Mouse (Mus musculus): ENCODE measurements at regions not wholly inside any gene's neighbourhood (a gene's known extent, or its start where the extent isn't known, plus 50 kb on each side); places are given as distances from the start of the nearest gene placed in this dataset.

DNA sequence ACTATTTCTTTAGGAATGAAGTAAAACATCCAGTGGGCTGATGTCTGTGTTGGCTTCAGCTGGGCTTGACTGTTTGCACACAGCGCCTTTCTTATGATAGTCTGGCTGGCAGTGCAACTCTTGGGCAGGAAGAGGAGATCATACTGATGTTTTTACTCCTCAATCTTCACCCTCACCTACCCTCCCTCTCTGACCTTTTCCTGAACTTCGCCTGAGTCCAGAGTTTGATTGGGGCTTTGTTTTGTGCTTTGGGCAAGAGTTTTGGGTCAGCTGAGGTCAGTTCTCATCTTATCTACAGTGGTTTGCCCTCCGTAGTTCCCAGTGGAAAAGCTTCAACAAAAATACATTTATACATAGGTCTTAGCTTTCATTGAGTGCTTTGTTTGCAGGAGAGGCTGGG, 118.1 kb upstream of the Dpt start:
- H3K4me1 ChIP-seq (ENCODE audit: control insufficient read depth, insufficient read depth, low read length), result no peaks in the 10 kb centered on the region
- no peak overlapping the region for H3K9ac ChIP-seq (ENCODE audit: low read depth, poor library complexity, severe bottlenecking)
- no peaks in the 10 kb centered on the region for H3K27me3 ChIP-seq (ENCODE audit: control insufficient read depth, insufficient read depth, low read length, poor library complexity, severe bottlenecking)
- no peak for TF ChIP-seq EP300 (IDR thresholded peaks at IDR 0.05; ENCODE audit: insufficient read depth, low read depth, low read length)
- TF ChIP-seq CTCF (IDR thresholded peaks at IDR 0.05; ENCODE audit: low read depth, low read length), result no peak
- TF ChIP-seq POLR2A (IDR thresholded peaks at IDR 0.05; ENCODE audit: insufficient read depth, low read length), result no peak
- H3K27ac ChIP-seq (ENCODE audit: insufficient read depth, low read length), result no peak overlapping the region
- no peaks in the 10 kb centered on the region for H3K9me3 ChIP-seq (replicated peaks; ENCODE audit: control insufficient read depth, insufficient read depth, low read length, poor library complexity, severe bottlenecking)
- no peak overlapping the region for H3K4me3 ChIP-seq (ENCODE audit: low read depth, low read length)
- no peaks in the 10 kb centered on the region for H3K36me3 ChIP-seq (ENCODE audit: control insufficient read depth, insufficient read depth, low read length, poor library complexity, severe bottlenecking)

DNA sequence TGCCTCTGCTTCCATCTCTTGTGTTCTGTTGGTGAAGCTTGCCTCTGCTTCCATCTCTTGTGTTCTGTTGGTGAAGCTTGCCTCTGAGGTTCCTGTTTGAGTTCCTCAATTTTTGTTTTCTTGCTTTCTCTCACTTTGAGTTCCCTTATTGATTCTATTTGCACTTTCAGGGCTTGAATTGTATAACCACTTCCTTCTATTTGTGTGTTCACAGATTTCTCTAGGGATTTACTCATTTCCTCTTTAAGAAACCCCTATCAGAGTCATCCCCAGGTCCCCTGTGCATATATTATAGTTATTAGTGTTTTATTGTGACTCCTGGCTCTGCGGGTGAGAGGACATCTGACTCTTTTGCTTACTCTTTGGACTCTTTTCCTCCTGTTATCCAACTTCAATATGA, 144.2 kb upstream of the Dpt start:
- no peaks in the 10 kb centered on the region for H3K4me1 ChIP-seq (ENCODE audit: control insufficient read depth, insufficient read depth, low read length)

GRCm38 (mm10) chr1:164637901-164638462, 158.5 kb upstream of the Dpt start:
- Histone ChIP-seq H3K4me3 (ENCODE audit: low read depth, low read length) (no peak overlapping the region), H3K9me3 (replicated peaks; ENCODE audit: control insufficient read depth, insufficient read depth, low read length, poor library complexity, severe bottlenecking) (no peaks in the 10 kb centered on the region), H3K9ac (ENCODE audit: low read depth, poor library complexity, severe bottlenecking) (no peak overlapping the region), H3K27ac (ENCODE audit: insufficient read depth, low read length) (no peak overlapping the region), H3K4me1 (ENCODE audit: control insufficient read depth, insufficient read depth, low read length) (no peaks in the 10 kb centered on the region), H3K27me3 (ENCODE audit: control insufficient read depth, insufficient read depth, low read length, poor library complexity, severe bottlenecking) (no peaks in the 10 kb centered on the region), H3K36me3 (ENCODE audit: control insufficient read depth, insufficient read depth, low read length, poor library complexity, severe bottlenecking) (no peaks in the 10 kb centered on the region)
- TF ChIP-seq POLR2A (IDR thresholded peaks at IDR 0.05; ENCODE audit: insufficient read depth, low read length) (no peak), CTCF (IDR thresholded peaks at IDR 0.05; ENCODE audit: low read depth, low read length) (no peak), EP300 (IDR thresholded peaks at IDR 0.05; ENCODE audit: insufficient read depth, low read depth, low read length) (no peak)

More for the DNA sequence above, 144.2 kb upstream of the Dpt start:
- Histone ChIP-seq H3K27ac (ENCODE audit: insufficient read depth, low read length) (no peak overlapping the region), H3K4me3 (ENCODE audit: low read depth, low read length) (no peak overlapping the region), H3K36me3 (ENCODE audit: control insufficient read depth, insufficient read depth, low read length, poor library complexity, severe bottlenecking) (no peaks in the 10 kb centered on the region), H3K27me3 (ENCODE audit: control insufficient read depth, insufficient read depth, low read length, poor library complexity, severe bottlenecking) (no peaks in the 10 kb centered on the region), H3K9ac (ENCODE audit: low read depth, poor library complexity, severe bottlenecking) (no peak overlapping the region), H3K9me3 (replicated peaks; ENCODE audit: control insufficient read depth, insufficient read depth, low read length, poor library complexity, severe bottlenecking) (no peaks in the 10 kb centered on the region)
- TF ChIP-seq CTCF (IDR thresholded peaks at IDR 0.05; ENCODE audit: low read depth, low read length) (no peak), POLR2A (IDR thresholded peaks at IDR 0.05; ENCODE audit: insufficient read depth, low read length) (no peak), EP300 (IDR thresholded peaks at IDR 0.05; ENCODE audit: insufficient read depth, low read depth, low read length) (no peak)

DNA sequence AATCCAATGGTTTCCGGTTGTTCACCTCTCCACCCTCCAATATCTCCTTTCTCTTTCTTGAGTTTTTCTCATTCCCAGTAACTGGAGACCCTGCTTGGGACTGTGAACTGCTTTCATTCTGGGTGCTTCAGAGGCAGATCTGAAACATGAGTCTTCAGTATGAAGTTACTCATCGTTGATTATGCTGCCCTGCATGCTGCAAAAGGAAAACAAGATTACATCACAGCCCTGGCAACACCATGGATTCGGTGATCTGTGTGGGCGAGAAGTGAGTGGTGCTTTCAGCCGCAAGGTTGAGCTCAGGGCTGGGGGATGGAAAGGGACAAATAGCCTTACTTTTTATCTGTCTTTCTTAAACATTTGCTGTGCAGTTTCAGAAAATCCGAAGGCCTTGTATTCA, 164.8 kb upstream of the Dpt start:
- Histone ChIP-seq H3K4me1 (ENCODE audit: control insufficient read depth, insufficient read depth, low read length) (no peaks in the 10 kb centered on the region), H3K9me3 (replicated peaks; ENCODE audit: control insufficient read depth, insufficient read depth, low read length, poor library complexity, severe bottlenecking) (no peaks in the 10 kb centered on the region), H3K9ac (ENCODE audit: low read depth, poor library complexity, severe bottlenecking) (no peak overlapping the region), H3K4me3 (ENCODE audit: low read depth, low read length) (no peak overlapping the region), H3K36me3 (ENCODE audit: control insufficient read depth, insufficient read depth, low read length, poor library complexity, severe bottlenecking) (no peaks in the 10 kb centered on the region), H3K27me3 (ENCODE audit: control insufficient read depth, insufficient read depth, low read length, poor library complexity, severe bottlenecking) (no peaks in the 10 kb centered on the region), H3K27ac (ENCODE audit: insufficient read depth, low read length) (no peak overlapping the region)
- TF ChIP-seq POLR2A (IDR thresholded peaks at IDR 0.05; ENCODE audit: insufficient read depth, low read length) (no peak), EP300 (IDR thresholded peaks at IDR 0.05; ENCODE audit: insufficient read depth, low read depth, low read length) (no peak), CTCF (IDR thresholded peaks at IDR 0.05; ENCODE audit: low read depth, low read length) (no peak)

DNA sequence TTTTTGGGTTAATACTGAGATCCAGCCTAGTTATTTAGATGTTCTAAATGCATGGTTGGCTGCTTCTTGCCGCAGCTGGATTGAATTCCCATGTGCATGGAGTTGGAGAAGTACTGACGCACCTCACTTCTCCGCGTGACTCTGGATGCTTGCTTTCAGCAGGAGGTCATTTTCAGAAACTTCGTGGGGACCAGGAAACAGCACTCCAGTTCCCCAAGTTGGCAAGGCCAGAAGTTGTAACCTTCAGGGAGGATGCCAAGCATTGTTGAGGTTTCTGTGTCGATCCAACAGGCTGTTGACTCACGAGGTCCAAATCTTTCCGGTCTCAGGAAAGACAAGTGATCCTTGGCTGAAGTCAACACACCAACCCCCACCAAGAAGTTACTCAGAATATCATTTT, 167.6 kb upstream of the Dpt start:
- TF ChIP-seq POLR2A (IDR thresholded peaks at IDR 0.05; ENCODE audit: insufficient read depth, low read length) (no peak), EP300 (IDR thresholded peaks at IDR 0.05; ENCODE audit: insufficient read depth, low read depth, low read length) (no peak), CTCF (IDR thresholded peaks at IDR 0.05; ENCODE audit: low read depth, low read length) (no peak)
- no peak overlapping the region for H3K9ac ChIP-seq (ENCODE audit: low read depth, poor library complexity, severe bottlenecking)

DNA sequence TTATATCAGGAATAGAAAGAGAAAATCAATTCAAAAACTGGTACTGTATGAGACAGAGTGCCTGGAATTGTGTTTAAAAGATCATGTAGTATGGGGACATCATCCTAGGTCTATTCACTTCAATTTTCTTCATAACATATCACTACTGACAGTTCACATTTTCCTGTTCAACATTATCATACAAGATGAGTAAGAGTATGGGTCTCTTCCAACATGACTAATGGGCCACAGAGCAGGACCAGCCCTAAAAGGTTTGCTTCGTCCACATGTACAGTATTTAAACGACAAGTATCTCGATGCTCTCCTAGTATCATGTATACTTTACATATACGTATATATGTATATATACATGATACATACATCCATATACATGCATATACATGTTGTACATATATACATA, 164.8 kb upstream of the Atp1b1 start:
- Histone ChIP-seq H3K27ac (ENCODE audit: insufficient read depth, low read length) (no peak overlapping the region), H3K4me1 (ENCODE audit: control insufficient read depth, insufficient read depth, low read length) (no peaks in the 10 kb centered on the region), H3K36me3 (ENCODE audit: control insufficient read depth, insufficient read depth, low read length, poor library complexity, severe bottlenecking) (no peaks in the 10 kb centered on the region), H3K27me3 (ENCODE audit: control insufficient read depth, insufficient read depth, low read length, poor library complexity, severe bottlenecking) (no peaks in the 10 kb centered on the region), H3K9me3 (replicated peaks; ENCODE audit: control insufficient read depth, insufficient read depth, low read length, poor library complexity, severe bottlenecking) (no peaks in the 10 kb centered on the region), H3K4me3 (ENCODE audit: low read depth, low read length) (no peak overlapping the region), H3K9ac (ENCODE audit: low read depth, poor library complexity, severe bottlenecking) (no peak overlapping the region)
- TF ChIP-seq EP300 (IDR thresholded peaks at IDR 0.05; ENCODE audit: insufficient read depth, low read depth, low read length) (no peak), CTCF (IDR thresholded peaks at IDR 0.05; ENCODE audit: low read depth, low read length) (no peak), POLR2A (IDR thresholded peaks at IDR 0.05; ENCODE audit: insufficient read depth, low read length) (no peak)

More for the DNA sequence above, 167.6 kb upstream of the Dpt start:
- Histone ChIP-seq H3K4me3 (ENCODE audit: low read depth, low read length) (no peak overlapping the region), H3K36me3 (ENCODE audit: control insufficient read depth, insufficient read depth, low read length, poor library complexity, severe bottlenecking) (no peaks in the 10 kb centered on the region), H3K27me3 (ENCODE audit: control insufficient read depth, insufficient read depth, low read length, poor library complexity, severe bottlenecking) (no peaks in the 10 kb centered on the region), H3K9me3 (replicated peaks; ENCODE audit: control insufficient read depth, insufficient read depth, low read length, poor library complexity, severe bottlenecking) (no peaks in the 10 kb centered on the region), H3K27ac (ENCODE audit: insufficient read depth, low read length) (no peak overlapping the region), H3K4me1 (ENCODE audit: control insufficient read depth, insufficient read depth, low read length) (no peaks in the 10 kb centered on the region)

All from ES-Bruce4 (cell line).